Mouse (Mus musculus): ENCODE data around the gene Tmem255a. TPM values are rescaled to one million over a fixed set of nuclear protein-coding genes. Genes with fewer than 3 reads are reported as not detected.
A peak's percentile ranks its signal among the peaks of the same experiment; 100 is the strongest.

Gene Tmem255a
- polyA plus RNA-seq, 1 experiment from 2014 or later, result 29.5 TPM

DNA sequence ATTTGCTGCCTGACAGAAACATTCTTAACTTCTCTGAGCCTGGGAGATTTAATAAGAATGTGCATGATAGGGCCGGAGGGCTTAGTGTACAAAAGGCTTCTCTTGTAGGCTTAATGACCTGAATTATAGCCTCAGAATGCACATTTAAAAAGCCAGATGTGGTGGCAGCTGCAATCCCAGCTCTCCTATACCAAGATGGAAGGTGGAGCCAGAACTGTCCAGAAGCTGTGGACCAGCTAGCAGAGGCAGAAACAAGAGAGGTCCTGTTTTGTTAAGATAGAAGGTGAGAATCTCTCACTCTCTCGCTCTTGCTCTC is 34.6 kb downstream of the Tmem255a start:
- 79% methylated on average over 2 of the region's 2 CpGs for WGBS
- Histone ChIP-seq H3K36me3 (ENCODE audit: control insufficient read depth, insufficient read depth) (no peaks in the 10 kb centered on the region), H3K9me3 (replicated peaks; ENCODE audit: control insufficient read depth, low read length) (no peaks in the 10 kb centered on the region), H3K9ac (ENCODE audit: low read length) (no peak overlapping the region), H3K4me1 (ENCODE audit: control insufficient read depth, insufficient read depth, low read length) (no peaks in the 10 kb centered on the region), H3K27ac (ENCODE audit: low read length) (no peak overlapping the region), H3K4me3 (ENCODE audit: low read length) (no peak overlapping the region), H3K4me2 (ENCODE audit: low read depth, low read length) (no peak overlapping the region), H3K27me3 (ENCODE audit: control insufficient read depth, insufficient read depth, low read length) (no peaks in the 10 kb centered on the region)
- no peak for ATAC-seq (replicated peaks; ENCODE audit: extremely low read depth, insufficient read depth, low FRiP score)

DNA sequence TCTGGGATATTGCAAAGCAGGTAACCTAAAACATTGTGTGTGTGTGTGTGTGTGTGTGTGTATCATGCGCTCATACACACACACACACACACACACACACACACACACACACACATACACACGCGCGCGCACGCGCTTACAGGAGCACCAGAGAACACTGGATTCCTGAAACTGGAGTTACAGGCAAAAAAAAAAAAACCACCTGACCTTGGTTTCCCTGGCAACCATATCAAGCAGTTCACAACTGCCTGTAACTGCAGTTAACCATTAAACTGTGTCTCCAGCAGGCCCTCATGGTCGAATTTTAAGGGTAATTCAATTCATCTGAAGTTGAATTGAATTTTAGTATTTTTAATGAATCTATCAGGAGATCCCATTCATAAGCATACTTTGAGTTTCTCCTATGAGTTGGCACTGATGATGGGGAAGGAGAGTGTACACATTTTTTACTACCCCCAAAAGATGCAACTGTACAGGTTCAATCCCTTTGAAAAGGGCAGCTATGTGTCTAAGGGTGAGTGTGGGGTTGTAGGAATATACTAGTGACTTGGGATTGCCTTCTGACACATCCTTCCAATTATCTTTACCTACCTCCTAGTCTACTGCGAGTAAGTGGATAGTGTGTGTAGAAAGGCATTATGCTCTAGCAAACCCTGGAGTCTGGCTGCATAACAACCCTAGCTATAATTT is 35.1 kb downstream of the Tmem255a start:
- no peaks in the 10 kb centered on the region for H3K27me3 ChIP-seq (ENCODE audit: control insufficient read depth, insufficient read depth, low read length)
- no peak overlapping the region for H3K9ac ChIP-seq (ENCODE audit: low read length)
- 76% methylated on average over 9 of the region's 9 CpGs for WGBS
- H3K27ac ChIP-seq (ENCODE audit: low read length), result no peak overlapping the region
- ATAC-seq (replicated peaks; ENCODE audit: extremely low read depth, insufficient read depth, low FRiP score), result no peak
- no peaks in the 10 kb centered on the region for H3K36me3 ChIP-seq (ENCODE audit: control insufficient read depth, insufficient read depth)
- no peak overlapping the region for H3K4me3 ChIP-seq (ENCODE audit: low read length)
- no peaks in the 10 kb centered on the region for H3K9me3 ChIP-seq (replicated peaks; ENCODE audit: control insufficient read depth, low read length)
- H3K4me2 ChIP-seq (ENCODE audit: low read depth, low read length), result no peak overlapping the region
- H3K4me1 ChIP-seq (ENCODE audit: control insufficient read depth, insufficient read depth, low read length), result no peaks in the 10 kb centered on the region

DNA sequence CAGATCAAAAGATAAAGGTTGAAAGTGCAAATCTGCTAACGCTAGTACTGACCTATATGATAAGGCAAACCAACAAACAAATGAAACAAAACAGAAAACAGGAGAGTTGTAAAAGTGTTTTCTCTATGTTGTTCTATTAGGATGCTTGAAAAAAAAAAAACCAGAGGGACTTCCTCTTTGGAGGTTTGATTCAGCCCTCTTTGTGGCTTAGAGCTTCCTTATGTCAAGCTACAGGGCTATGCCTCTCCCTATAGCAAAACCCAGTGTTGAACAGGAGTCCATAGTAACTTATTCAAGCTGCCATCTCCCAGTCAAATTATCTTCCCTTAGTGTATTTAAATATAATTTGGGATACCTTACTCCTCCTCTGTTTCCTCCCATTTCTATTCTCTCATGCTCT is 44.8 kb downstream of the Tmem255a start:
- ATAC-seq (replicated peaks; ENCODE audit: extremely low read depth, insufficient read depth, low FRiP score), result no peak
- 69% methylated on average over 1 of the region's 1 CpGs for WGBS
- no peak overlapping the region for H3K4me2 ChIP-seq (ENCODE audit: low read depth, low read length)

DNA sequence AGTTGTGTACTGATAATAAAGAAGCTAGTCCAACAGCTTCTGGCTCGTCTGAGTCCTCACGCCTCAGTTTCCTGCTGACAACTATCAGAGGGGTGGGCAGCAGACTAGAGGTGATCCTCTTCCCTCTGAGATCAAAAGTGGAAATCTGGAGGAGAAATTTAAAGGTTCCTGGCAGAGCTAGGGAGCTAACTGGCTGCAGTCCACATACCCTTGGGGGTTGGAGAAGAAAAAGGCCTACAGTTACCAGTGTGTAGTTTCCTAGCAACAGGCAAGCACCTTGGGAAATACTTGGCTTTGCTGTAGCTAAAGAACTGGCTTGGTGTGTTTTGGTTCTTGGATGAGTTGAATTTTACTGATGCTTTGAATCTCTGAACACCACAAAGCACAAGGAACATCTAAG is 50.4 kb downstream of the Tmem255a start:
- H3K4me1 ChIP-seq (ENCODE audit: control insufficient read depth, insufficient read depth, low read length), result no peaks in the 10 kb centered on the region
- no peaks in the 10 kb centered on the region for H3K36me3 ChIP-seq (ENCODE audit: control insufficient read depth, insufficient read depth)
- no peak overlapping the region for H3K9ac ChIP-seq (ENCODE audit: low read length)
- H3K4me2 ChIP-seq (ENCODE audit: low read depth, low read length), result no peak overlapping the region
- ATAC-seq (replicated peaks; ENCODE audit: extremely low read depth, insufficient read depth, low FRiP score), result no peak
- H3K27ac ChIP-seq (ENCODE audit: low read length), result no peak overlapping the region
- WGBS, result 57% methylated on average over 2 of the region's 2 CpGs
- H3K9me3 ChIP-seq (replicated peaks; ENCODE audit: control insufficient read depth, low read length), result no peaks in the 10 kb centered on the region
- no peak overlapping the region for H3K4me3 ChIP-seq (ENCODE audit: low read length)
- H3K27me3 ChIP-seq (ENCODE audit: control insufficient read depth, insufficient read depth, low read length), result no peaks in the 10 kb centered on the region

More for the DNA sequence above, 44.8 kb downstream of the Tmem255a start:
- Histone ChIP-seq H3K4me3 (ENCODE audit: low read length) (no peak overlapping the region), H3K27me3 (ENCODE audit: control insufficient read depth, insufficient read depth, low read length) (no peaks in the 10 kb centered on the region), H3K9me3 (replicated peaks; ENCODE audit: control insufficient read depth, low read length) (no peaks in the 10 kb centered on the region), H3K9ac (ENCODE audit: low read length) (no peak overlapping the region), H3K27ac (ENCODE audit: low read length) (no peak overlapping the region), H3K4me1 (ENCODE audit: control insufficient read depth, insufficient read depth, low read length) (no peaks in the 10 kb centered on the region), H3K36me3 (ENCODE audit: control insufficient read depth, insufficient read depth) (no peaks in the 10 kb centered on the region)

DNA sequence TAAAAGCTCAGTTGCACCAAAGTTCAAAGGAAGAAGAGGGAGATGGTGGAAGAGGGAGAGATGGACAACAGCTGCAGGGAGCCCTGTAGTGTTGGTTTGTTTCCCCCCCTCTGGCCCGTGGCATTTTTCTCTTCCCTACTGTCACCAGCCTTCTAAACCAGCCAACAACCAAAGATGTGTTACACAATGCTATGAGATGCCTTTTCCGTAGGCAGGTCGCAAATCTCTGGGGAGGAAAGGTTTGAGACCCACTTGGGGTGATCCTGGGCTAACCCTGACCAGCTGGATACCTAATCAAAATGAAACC is 61.8 kb downstream of the Tmem255a start:
- 28% methylated on average over 3 of the region's 3 CpGs for WGBS
- Histone ChIP-seq H3K4me2 (ENCODE audit: low read depth, low read length) (peak overlapping the region; percentile 69), H3K4me1 (ENCODE audit: control insufficient read depth, insufficient read depth, low read length) (no peaks in the 10 kb centered on the region), H3K27me3 (ENCODE audit: control insufficient read depth, insufficient read depth, low read length) (no peaks in the 10 kb centered on the region), H3K9me3 (replicated peaks; ENCODE audit: control insufficient read depth, low read length) (no peaks in the 10 kb centered on the region), H3K9ac (ENCODE audit: low read length) (peak overlapping the region; percentile 85), H3K36me3 (ENCODE audit: control insufficient read depth, insufficient read depth) (0 out of 2 replicates have a peak, but pooled peaks cover 3% of the 10 kb centered on the region), H3K27ac (ENCODE audit: low read length) (peak overlapping the region; percentile 91), H3K4me3 (ENCODE audit: low read length) (peak overlapping the region; percentile 77)
- ATAC-seq (replicated peaks; ENCODE audit: extremely low read depth, insufficient read depth, low FRiP score), result no peak

DNA sequence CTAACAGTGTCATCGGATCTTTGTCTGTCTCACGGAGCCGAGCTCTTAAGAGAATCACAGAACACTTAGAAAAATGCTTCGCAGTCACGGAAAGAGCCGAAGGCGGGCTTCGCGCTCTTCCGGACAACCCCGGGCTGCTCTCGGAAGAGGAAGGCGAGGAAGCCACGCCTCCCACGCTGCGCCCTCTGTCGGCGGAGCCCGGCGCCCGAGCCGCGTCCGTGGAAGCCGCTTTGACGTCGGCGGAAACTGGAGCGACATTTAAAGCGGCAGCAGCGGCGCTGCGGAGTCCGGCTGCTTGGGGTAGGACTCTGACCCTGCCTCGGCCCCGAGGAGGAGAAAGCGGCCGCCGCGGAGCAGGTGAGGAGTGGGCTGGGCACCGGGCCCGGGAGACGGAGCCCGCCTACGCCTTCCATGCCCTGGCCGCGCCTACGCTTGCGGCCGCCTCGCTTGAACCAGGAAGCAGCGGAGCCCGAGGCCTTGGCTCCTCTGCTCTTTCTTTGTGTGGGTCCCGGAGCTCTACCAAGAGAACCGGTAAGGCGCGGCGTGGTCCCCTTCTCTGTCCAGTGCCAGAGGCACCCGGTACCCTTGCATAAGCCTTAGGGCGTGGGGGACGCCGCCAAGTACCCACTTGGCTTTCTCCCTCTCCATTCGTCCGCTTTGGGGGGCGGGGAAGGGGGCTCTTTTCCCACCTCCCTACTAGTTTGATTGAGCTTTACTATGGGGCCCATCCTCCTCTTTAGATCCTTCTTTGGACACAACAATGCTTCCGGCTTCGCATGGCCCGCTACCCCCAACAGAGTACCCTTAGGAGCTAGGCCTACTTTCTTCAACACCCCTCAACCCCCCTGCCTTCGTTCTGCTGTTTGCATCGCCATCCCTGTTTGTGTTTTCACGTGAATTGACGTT is 62.4 kb downstream of the Tmem255a start, which contains the start of gene Zbtb33:
Gene Zbtb33, plus strand, starts transcription at position 242 of the 906 bp plus-strand sequence.
- Histone ChIP-seq H3K27me3 (ENCODE audit: control insufficient read depth, insufficient read depth, low read length) (no peaks in the 10 kb centered on the region), H3K9me3 (replicated peaks; ENCODE audit: control insufficient read depth, low read length) (no peaks in the 10 kb centered on the region), H3K4me1 (ENCODE audit: control insufficient read depth, insufficient read depth, low read length) (no peaks in the 10 kb centered on the region), H3K9ac (ENCODE audit: low read length) (peak within 1 kb of the TSS; percentile 85), H3K4me2 (ENCODE audit: low read depth, low read length) (peak within 1 kb of the TSS; percentile 69), H3K36me3 (ENCODE audit: control insufficient read depth, insufficient read depth) (0 out of 2 replicates have a peak, but pooled peaks cover 3% of the 10 kb centered on the region), H3K27ac (ENCODE audit: low read length) (peak within 1 kb of the TSS; percentile 91), H3K4me3 (ENCODE audit: low read length) (peak within 1 kb of the TSS; percentile 77)
- ATAC-seq (replicated peaks; ENCODE audit: extremely low read depth, insufficient read depth, low FRiP score), result peak; percentile 95
- 18% methylated on average over 70 of the region's 72 CpGs for WGBS

DNA sequence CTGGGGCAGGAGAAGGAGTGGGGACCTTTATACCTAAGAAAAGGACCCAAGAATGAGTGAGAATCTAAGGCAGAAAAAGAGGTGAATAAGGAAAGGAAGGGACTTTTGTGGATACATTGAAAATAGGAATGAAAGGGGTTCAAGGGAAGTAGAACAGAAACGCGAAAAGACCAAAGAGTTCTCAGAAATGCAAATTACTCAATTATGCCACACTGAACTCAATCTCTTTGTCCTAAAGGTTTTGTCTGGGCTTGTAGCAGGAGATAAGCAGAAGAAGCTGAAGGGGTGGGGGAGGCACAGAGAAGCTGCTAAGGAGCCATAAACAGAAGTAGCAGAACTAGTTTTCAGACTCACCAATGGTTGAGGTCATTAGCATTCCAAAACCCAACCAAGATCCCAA is 66.7 kb downstream of the Tmem255a start:
- no peaks in the 10 kb centered on the region for H3K4me1 ChIP-seq (ENCODE audit: control insufficient read depth, insufficient read depth, low read length)
- no peak overlapping the region for H3K27ac ChIP-seq (ENCODE audit: low read length)
- no peaks in the 10 kb centered on the region for H3K27me3 ChIP-seq (ENCODE audit: control insufficient read depth, insufficient read depth, low read length)
- H3K4me3 ChIP-seq (ENCODE audit: low read length), result no peak overlapping the region
- H3K9ac ChIP-seq (ENCODE audit: low read length), result no peak overlapping the region
- H3K9me3 ChIP-seq (replicated peaks; ENCODE audit: control insufficient read depth, low read length), result no peaks in the 10 kb centered on the region
- WGBS, result 42% methylated on average over 2 of the region's 2 CpGs
- no peak for ATAC-seq (replicated peaks; ENCODE audit: extremely low read depth, insufficient read depth, low FRiP score)
- no peaks in the 10 kb centered on the region for H3K36me3 ChIP-seq (ENCODE audit: control insufficient read depth, insufficient read depth)
- H3K4me2 ChIP-seq (ENCODE audit: low read depth, low read length), result no peak overlapping the region

DNA sequence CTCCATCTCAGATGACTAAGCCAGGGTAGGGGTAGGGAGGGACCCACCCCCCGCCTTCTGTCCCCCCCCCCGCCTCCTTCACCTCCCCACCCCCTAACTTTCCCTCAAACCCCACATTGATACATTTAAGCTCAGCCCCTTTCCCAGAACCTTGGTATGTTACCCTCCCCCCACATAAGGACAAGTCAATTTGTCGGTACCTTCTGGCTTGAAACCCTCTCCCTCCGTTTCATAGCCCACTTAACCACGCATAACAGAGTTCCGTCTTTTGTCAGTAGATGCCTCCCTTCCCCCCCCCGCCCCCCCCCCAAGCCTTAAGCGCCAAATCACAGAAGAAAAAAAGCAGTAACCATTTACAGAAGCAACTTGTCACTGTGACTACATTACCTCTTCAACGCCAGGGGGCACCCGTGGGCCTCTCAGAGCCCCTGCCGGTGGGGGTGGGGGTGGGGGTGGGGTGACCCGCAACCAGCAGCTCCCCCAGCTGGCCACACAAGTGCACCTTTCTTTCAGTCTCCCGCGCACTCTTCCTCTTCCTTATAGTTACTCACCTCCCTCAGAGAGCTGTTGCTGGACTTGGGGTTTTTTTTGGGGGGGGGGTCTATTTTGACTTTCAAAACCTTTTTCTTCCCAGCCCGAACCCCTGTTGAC is 70.5 kb downstream of the Tmem255a start:
- ATAC-seq (replicated peaks; ENCODE audit: extremely low read depth, insufficient read depth, low FRiP score), result peak; percentile 78
- Histone ChIP-seq H3K4me1 (ENCODE audit: control insufficient read depth, insufficient read depth, low read length) (no peaks in the 10 kb centered on the region), H3K27ac (ENCODE audit: low read length) (no peak overlapping the region), H3K36me3 (ENCODE audit: control insufficient read depth, insufficient read depth) (no peaks in the 10 kb centered on the region), H3K4me3 (ENCODE audit: low read length) (peak overlapping the region; percentile 12; the same call in 1 of the 2 replicates), H3K9ac (ENCODE audit: low read length) (no peak overlapping the region), H3K9me3 (replicated peaks; ENCODE audit: control insufficient read depth, low read length) (peaks cover 3% of the 10 kb centered on the region; the same call in 1 of the 2 replicates), H3K4me2 (ENCODE audit: low read depth, low read length) (peak overlapping the region; percentile 38; the same call in 1 of the 2 replicates), H3K27me3 (ENCODE audit: control insufficient read depth, insufficient read depth, low read length) (no peaks in the 10 kb centered on the region)
- 15% methylated on average over 9 of the region's 15 CpGs for WGBS
